Mouse (Mus musculus) cerebellum, adult 11 months (tissue): ENCODE measurements at regions not wholly inside any gene's neighbourhood (a gene's known extent, or its start where the extent isn't known, plus 50 kb on each side); places are given as distances from the start of the nearest gene placed in this dataset.
"Not testable (repeated sequence)": the region's sequence is repeated elsewhere in the genome, so short reads cannot be mapped to it uniquely, and the experiment has no call there.

Source experiments
- DNase-seq: peaks from one replicate; pipeline ENCODE4 v3.0.0; 2022

GRCm38 (mm10) chr16:51169294-51169693 lies 578.3 kb upstream of the Ccdc54 start:
- no peak for DNase-seq

GRCm38 (mm10) chr16:51160768-51161167 lies 569.8 kb upstream of the Ccdc54 start:
- no peak for DNase-seq

- DNase-seq: no peak
These were observed 547.6 kb upstream of the Ccdc54 start for GRCm38 (mm10) chr16:51138575-51138974.

GRCm38 (mm10) chr16:51119835-51120234 lies 528.9 kb upstream of the Ccdc54 start:
- DNase-seq: no peak

GRCm38 (mm10) chr16:51118365-51118764 lies 527.4 kb upstream of the Ccdc54 start:
- no peak for DNase-seq

- DNase-seq: no peak
These were observed 526.9 kb upstream of the Ccdc54 start for GRCm38 (mm10) chr16:51117836-51118235.

- no peak for DNase-seq
These were observed 518.9 kb upstream of the Ccdc54 start for GRCm38 (mm10) chr16:51109864-51110263.

- DNase-seq: no peak
These were observed 516.5 kb upstream of the Ccdc54 start for GRCm38 (mm10) chr16:51107421-51107820.

GRCm38 (mm10) chr16:51086556-51086955 lies 495.6 kb upstream of the Ccdc54 start:
- DNase-seq: no peak

DNA sequence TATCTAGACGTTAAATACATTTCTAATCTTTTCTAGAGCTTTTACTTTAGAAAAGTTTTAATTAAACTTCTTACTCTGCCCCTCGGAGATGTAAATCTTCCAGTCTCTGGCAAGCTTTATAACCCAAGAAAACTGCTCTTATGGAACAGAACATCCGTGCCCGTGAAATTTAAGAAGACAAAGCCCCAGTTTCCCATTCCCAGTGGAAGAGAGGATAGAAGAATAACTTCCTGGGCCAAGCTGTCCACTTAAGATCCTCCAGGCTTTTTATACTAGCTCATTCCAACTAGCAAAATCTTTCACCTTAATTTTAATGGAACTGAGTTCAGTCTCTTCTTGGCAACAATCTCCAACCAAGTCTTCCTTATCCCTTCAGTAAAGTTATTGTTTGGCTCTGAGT lies 489.2 kb upstream of the Ccdc54 start:
- no peak for DNase-seq

DNA sequence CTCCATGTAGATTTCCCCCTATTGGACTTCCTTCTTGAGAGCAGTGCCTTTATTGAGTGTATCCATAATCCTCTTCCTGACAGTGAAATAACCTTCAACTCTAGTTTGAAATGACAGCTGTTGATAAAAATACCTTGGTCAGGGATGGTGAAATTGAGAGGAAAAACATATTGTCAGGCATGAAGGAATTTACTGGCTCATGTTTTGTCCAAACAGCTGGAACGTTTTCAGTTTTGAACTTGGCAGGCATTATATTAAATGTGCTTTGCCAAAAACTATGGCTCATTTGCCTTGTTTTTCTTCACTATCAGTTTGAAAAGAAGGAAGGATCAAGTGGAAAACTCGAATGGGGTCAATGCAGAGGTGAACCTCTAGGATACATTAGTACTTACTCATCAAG lies 457.7 kb upstream of the Ccdc54 start:
- no peak for DNase-seq

DNA sequence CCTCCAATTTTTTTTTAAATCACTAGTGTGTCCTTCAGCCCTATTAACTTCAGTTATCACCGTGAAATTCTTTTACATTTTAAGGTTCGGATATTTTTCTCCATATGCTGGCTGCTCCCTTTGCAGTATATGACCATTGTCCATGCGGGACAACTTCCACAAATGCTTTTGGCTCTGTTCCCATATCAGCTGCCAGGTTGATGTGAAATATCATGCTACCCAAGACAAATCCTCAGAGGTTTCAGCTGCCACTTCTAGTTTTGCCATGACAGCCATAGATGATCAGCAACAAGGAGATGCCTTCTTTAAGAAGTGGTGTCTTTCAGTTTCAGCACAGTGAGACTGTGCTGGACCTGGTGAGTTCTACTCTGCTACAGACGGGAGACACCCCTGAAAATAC lies 457.2 kb upstream of the Ccdc54 start:
- DNase-seq: no peak

- DNase-seq: no peak
These were observed 450.4 kb upstream of the Ccdc54 start for GRCm38 (mm10) chr16:51041311-51041710.

GRCm38 (mm10) chr16:51002876-51003275 lies 411.9 kb upstream of the Ccdc54 start:
- no peak for DNase-seq

DNA sequence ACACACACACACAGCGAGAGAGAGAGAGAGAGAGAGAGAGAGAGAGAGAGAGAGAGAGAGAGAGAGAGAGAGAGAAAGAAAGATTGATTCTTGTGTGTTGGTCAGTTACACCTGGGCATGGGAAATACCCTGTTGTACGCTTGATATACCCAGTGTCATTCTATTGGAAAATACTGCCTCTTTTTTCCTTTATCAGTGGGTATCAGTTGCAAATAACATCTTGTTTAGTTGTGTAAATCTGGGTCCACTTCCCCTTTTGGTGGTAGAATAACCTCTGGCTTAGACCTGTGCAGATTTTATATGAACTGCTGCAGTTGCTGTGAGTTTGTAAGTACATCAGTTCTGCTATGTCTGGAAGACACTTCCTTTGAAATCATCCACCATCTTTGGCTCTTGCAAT lies 373.4 kb upstream of the Ccdc54 start:
- DNase-seq: no peak

DNA sequence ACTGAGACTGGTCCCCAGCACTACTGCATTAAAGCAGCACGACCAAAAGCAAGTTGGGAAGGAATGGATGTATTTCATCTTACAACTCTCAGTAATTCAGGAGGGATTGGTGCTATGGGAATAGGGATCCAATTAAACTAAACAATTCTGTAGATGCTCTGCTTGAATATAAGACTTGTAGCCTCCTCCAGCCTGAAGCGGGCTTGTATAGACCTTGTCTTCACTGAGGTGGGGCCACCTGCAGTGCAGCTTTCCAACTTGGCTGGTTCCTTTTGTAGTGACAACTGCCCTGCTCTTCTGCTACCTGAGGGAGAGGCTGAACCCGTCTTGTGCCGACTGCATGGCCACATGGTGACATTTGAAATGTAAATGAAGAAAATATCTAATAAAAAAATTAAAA lies 353.1 kb upstream of the Ccdc54 start:
- no peak for DNase-seq

- not testable (repeated sequence) for DNase-seq
These were observed 352.6 kb upstream of the Ccdc54 start for GRCm38 (mm10) chr16:50943581-50943980.

DNA sequence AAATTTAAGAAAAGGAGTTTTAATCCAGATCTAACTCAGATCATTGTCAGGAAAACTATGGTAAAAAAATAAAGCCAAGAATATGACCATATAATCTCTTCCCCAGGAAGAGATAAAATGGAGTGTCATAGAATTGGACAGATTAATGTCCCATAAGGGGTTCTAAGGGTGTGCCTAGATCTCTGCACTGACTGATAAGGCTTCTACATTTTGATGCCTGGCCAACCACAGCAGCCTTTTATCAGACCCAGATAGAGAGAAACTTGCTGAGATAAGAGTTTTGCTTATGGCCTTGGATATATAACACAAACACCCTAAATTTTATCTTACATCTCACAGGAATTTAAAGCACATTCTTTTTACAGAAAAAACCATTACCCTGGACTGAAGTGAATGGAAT lies 351.3 kb upstream of the Ccdc54 start:
- no peak for DNase-seq

GRCm38 (mm10) chr16:50939316-50939715 lies 348.4 kb upstream of the Ccdc54 start:
- DNase-seq: no peak

DNA sequence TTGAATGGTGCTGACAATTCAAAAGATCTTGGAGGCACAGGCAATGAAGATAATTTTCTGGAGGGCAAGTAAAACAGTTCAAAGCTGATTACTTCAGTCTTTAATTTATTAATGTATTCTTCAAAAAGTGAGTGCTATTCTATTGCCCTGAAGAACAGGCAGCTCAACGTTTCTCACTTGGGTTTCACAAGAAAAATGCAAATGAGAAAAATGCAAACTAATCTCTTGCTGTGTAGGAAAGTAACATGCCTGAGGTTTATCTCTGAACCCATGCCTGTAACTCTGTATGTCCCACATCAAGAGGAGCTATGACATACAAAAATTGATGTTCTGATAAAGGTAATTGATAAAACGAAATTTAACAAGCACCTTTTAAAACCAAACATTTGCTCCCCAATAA lies 316.8 kb upstream of the Ccdc54 start:
- DNase-seq: no peak

- no peak for DNase-seq
These were observed 308.2 kb upstream of the Ccdc54 start for GRCm38 (mm10) chr16:50899151-50899550.

- DNase-seq: no peak
These were observed 287.0 kb upstream of the Ccdc54 start for GRCm38 (mm10) chr16:50877926-50878325.

DNA sequence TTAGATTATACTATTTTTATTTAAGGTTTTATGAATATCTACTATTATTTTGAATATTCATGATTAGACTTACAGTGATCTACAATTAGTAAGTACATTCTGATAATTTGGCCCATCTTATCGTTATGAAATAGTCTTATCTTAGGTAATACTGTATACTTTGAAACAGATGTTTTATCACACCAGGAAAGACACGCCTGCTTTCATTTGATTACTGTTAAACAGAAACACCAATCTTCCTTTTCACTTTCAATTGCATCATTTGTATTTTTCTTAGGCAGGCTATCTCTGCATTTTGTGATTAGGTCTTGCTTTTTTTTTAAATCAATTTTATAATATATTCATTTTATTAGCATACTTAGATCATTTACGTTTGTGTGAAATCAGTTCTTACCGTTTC lies 280.4 kb upstream of the Ccdc54 start:
- DNase-seq: no peak

DNA sequence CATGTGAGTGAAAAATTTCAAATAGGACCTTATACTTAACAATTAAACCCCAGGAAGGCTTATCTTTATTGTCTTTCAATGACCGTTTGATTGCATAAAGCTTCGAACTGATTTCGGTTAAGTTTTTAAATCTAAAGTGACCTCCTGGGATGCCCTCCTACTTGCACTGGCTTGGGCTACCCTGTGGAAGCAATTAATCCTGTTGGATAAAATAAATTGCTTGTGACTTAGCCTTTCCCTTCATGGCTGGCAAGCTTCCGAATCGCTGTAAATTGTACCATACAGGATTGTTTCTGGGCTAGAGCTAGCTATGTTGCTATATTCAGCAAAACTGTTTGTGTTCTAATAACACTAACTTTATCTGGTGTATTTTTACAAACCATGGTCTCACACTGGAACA lies 272.6 kb upstream of the Ccdc54 start:
- DNase-seq: no peak

- DNase-seq: no peak
These were observed 268.6 kb upstream of the Ccdc54 start for GRCm38 (mm10) chr16:50859513-50859912.

GRCm38 (mm10) chr16:50852081-50852480 lies 261.1 kb upstream of the Ccdc54 start:
- DNase-seq: no peak
